Mouse (Mus musculus): ENCODE results near the gene Hnrnpr.

Hnrnpr gene

GRCm38 (mm10) chr4:136401806-136402205, 91.1 kb downstream of the Hnrnpr start:
- no peak for DNase-seq (ENCODE audit: low spot score in 2 of 2)

DNA sequence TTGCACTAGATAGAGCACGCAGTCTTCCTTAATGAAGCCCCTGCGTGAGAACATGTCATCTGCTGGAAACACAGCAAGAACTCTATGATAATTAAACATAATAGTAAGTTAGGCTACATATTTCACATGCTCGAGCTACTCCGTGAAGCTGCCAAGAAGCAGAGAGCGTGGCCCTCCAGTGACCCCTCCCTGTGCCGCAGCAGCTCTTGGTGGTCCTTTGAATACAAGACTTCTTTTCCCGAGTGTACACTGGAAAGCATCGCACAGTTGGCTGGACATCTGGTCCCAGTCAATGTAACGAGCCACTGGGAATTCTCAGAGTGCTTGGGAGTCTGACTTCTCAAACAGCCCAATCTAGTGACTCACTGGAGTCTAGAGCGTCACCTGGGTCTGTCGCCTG, 97.1 kb downstream of the Hnrnpr start:
- DNase-seq (ENCODE audit: low spot score in 2 of 2) = no peak

All from natural killer cell, adult 2 months (primary cell).